Mouse (Mus musculus) common myeloid progenitor, adult 5-6 weeks (primary cell): ENCODE measurements at regions not wholly inside any gene's neighbourhood (a gene's known extent, or its start where the extent isn't known, plus 50 kb on each side); places are given as distances from the start of the nearest gene placed in this dataset.
A peak's percentile ranks its signal among the peaks of the same experiment; 100 is the strongest.

ENCODE experiments used
- ATAC-seq: replicated peaks from 2 replicates; pipeline ENCODE4 v1.8.0; 2016; ENCODE audit warnings: low read depth, mild to moderate bottlenecking, moderate TSS enrichment, inconsistent platforms; ENCODE audit not compliant: poor library complexity, severe bottlenecking

GRCm38 (mm10) chr1:34642304-34642893, 62.9 kb downstream of the Amer3 start:
- ATAC-seq, result peak; percentile 91

- no peak for ATAC-seq
Measured at GRCm38 (mm10) chr1:34653963-34654644, 74.6 kb downstream of the Amer3 start.

- ATAC-seq, result no peak
Measured at GRCm38 (mm10) chr1:34657481-34657880, 78.0 kb downstream of the Amer3 start.

- ATAC-seq, result no peak
Measured at GRCm38 (mm10) chr1:34663875-34664547, 84.6 kb downstream of the Amer3 start.

GRCm38 (mm10) chr1:34664816-34665511, 85.5 kb downstream of the Amer3 start:
- no peak for ATAC-seq

GRCm38 (mm10) chr1:34665512-34665854, 86.0 kb downstream of the Amer3 start:
- no peak for ATAC-seq

- no peak for ATAC-seq
Measured at GRCm38 (mm10) chr1:34666226-34666662, 86.8 kb downstream of the Amer3 start.

GRCm38 (mm10) chr1:34677105-34677741, 97.8 kb downstream of the Amer3 start:
- ATAC-seq, result no peak

GRCm38 (mm10) chr1:34677832-34678733, 98.6 kb downstream of the Amer3 start:
- no peak for ATAC-seq

- 0 out of 2 replicates have a peak, but pooled peaks have one; percentile 12 for ATAC-seq
Measured at GRCm38 (mm10) chr1:34678734-34679068, 99.2 kb downstream of the Amer3 start.

GRCm38 (mm10) chr1:34686539-34686938, 107.1 kb downstream of the Amer3 start:
- ATAC-seq, result no peak

GRCm38 (mm10) chr1:34696533-34696932, 117.1 kb downstream of the Amer3 start:
- ATAC-seq, result no peak

GRCm38 (mm10) chr1:34700237-34701030, 121.0 kb downstream of the Amer3 start:
- ATAC-seq, result peak; percentile 58

- ATAC-seq, result no peak
Measured at GRCm38 (mm10) chr1:34701436-34701835, 122.0 kb downstream of the Amer3 start.

- ATAC-seq, result no peak
Measured at GRCm38 (mm10) chr1:34709089-34709488, 129.6 kb downstream of the Amer3 start.

- ATAC-seq, result no peak
Measured at GRCm38 (mm10) chr1:34722674-34723073, 120.2 kb downstream of the Fam168b start.

- ATAC-seq, result no peak
Measured at GRCm38 (mm10) chr1:34732156-34732555, 110.7 kb downstream of the Fam168b start.

- no peak for ATAC-seq
Measured at GRCm38 (mm10) chr1:34733026-34733913, 109.6 kb downstream of the Fam168b start.
